In the genomic region with DNA sequence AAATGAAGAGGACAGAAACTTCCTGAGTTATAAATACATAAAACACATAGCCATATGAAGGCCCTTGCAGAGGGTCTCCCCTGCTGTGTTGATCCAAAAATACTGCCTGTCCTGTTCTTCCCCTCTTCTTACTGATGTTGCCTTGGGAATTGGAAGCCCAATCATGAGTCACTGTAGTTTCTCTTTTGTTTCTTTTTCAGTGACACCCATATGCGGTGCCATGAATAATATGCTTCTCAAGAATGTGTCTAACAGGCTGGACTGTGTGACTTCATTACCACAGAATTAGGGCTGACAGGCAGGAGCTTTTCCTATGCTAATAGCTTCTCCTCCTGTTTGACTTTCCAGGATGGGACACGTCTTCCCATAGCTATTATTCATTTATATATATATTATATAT, we compare ENCODE assay signal across 26 mouse cellular contexts. TPM values are rescaled to one million over a fixed set of nuclear protein-coding genes. Genes with fewer than 3 reads are reported as not detected.
DNase-seq lines count a peak whose midpoint lies in the region; ATAC-seq and TF ChIP-seq lines count a peak whose summit lies in the region.
"Had no signal": no experiment of that assay in that cellular context is flagged by ENCODE, and none has a peak within 500 bp of the region (broad histone marks: within the 10 kb centered on the region; RNA-seq: fewer than 3 reads in every experiment).

No protein-coding gene starts in this region.

- TF ChIP-seq CTCF in embryonic fibroblast, embryonic 13.5 days (IDR thresholded peaks at IDR 0.05; ENCODE audit: borderline replicate concordance, insufficient read depth, low read length), result no peak

- no peaks in the 10 kb centered on the region for H3K9me3 ChIP-seq in midbrain, embryonic 11.5 days (ENCODE audit: control insufficient read depth, low read length)
- no peaks in the 10 kb centered on the region for H3K9me3 ChIP-seq in midbrain, embryonic 14.5 days (ENCODE audit: control insufficient read depth, low read length)
- H3K9me3 ChIP-seq: embryonic facial prominence, embryonic 13.5 days; G1E; heart, embryonic 13.5 days; limb, embryonic 13.5 days; liver, embryonic 13.5 days; midbrain, embryonic 10.5 days; neural tube, embryonic 15.5 days; stomach, embryonic 15.5 days had no signal

- no peak overlapping the region for H3K27ac ChIP-seq in midbrain, embryonic 11.5 days (ENCODE audit: low read depth, low read length)
- H3K27ac ChIP-seq in midbrain, embryonic 14.5 days (replicated peaks; ENCODE audit: low read depth, low read length), result no peak overlapping the region
- peak overlapping the region; percentile 5; the same call in 1 of the 2 replicates for H3K27ac ChIP-seq in embryonic fibroblast, embryonic 13.5 days (ENCODE audit: insufficient read depth, low read length)
- H3K27ac ChIP-seq: embryonic facial prominence, embryonic 13.5 days; gastrocnemius, adult 2 months; heart, embryonic 13.5 days; limb, embryonic 13.5 days; liver, embryonic 13.5 days; midbrain, embryonic 10.5 days; neural tube, embryonic 15.5 days; stomach, embryonic 15.5 days had no signal

- peak; percentile 63; the same call in 1 of the 2 replicates for ATAC-seq in midbrain, embryonic 11.5 days (ENCODE audit: low FRiP score)
- ATAC-seq in midbrain, embryonic 14.5 days (ENCODE audit: low FRiP score, low TSS enrichment), result no peak; the same call in 1 of the 2 replicates
- ATAC-seq: hindbrain, embryonic 16.5 days; intestine, embryonic 16.5 days had no signal

- H3K9ac ChIP-seq in midbrain, embryonic 11.5 days (ENCODE audit: low read length), result no peak overlapping the region
- no peak overlapping the region for H3K9ac ChIP-seq in midbrain, embryonic 14.5 days (replicated peaks; ENCODE audit: low read length)
- H3K9ac ChIP-seq: embryonic facial prominence, embryonic 13.5 days; heart, embryonic 13.5 days; limb, embryonic 13.5 days; liver, embryonic 13.5 days; lung, embryonic 14.5 days; neural tube, embryonic 15.5 days; stomach, embryonic 15.5 days had no signal

- TF ChIP-seq POLR2A in embryonic fibroblast, embryonic 13.5 days (IDR thresholded peaks at IDR 0.05; ENCODE audit: low read depth, low read length), result no peak

- no peak overlapping the region for H3K4me3 ChIP-seq in midbrain, embryonic 11.5 days (ENCODE audit: low read depth, low read length)
- H3K4me3 ChIP-seq in midbrain, embryonic 14.5 days (replicated peaks; ENCODE audit: low read depth, low read length), result no peak overlapping the region
- H3K4me3 ChIP-seq in embryonic fibroblast, embryonic 13.5 days (ENCODE audit: insufficient read depth, low read length), result no peak overlapping the region
- H3K4me3 ChIP-seq: embryonic facial prominence, embryonic 13.5 days; gastrocnemius, adult 2 months; heart, embryonic 13.5 days; limb, embryonic 13.5 days; liver, embryonic 13.5 days; midbrain, embryonic 10.5 days; neural tube, embryonic 15.5 days; stomach, embryonic 15.5 days had no signal

- no peak overlapping the region for H3K4me2 ChIP-seq in midbrain, embryonic 11.5 days
- no peak overlapping the region for H3K4me2 ChIP-seq in midbrain, embryonic 14.5 days (ENCODE audit: low read length)
- H3K4me2 ChIP-seq: embryonic facial prominence, embryonic 13.5 days; heart, embryonic 13.5 days; limb, embryonic 13.5 days; liver, embryonic 13.5 days; lung, embryonic 14.5 days; neural tube, embryonic 15.5 days; stomach, embryonic 15.5 days had no signal

- H3K4me1 ChIP-seq in midbrain, embryonic 11.5 days (ENCODE audit: control insufficient read depth, insufficient read depth, low read length), result no peaks in the 10 kb centered on the region
- no peaks in the 10 kb centered on the region for H3K4me1 ChIP-seq in midbrain, embryonic 14.5 days (ENCODE audit: control insufficient read depth, insufficient read depth, low read length)
- H3K4me1 ChIP-seq in embryonic fibroblast, embryonic 13.5 days (ENCODE audit: control insufficient read depth, insufficient read depth, low read length), result no peaks in the 10 kb centered on the region
- H3K4me1 ChIP-seq: embryonic facial prominence, embryonic 13.5 days; heart, embryonic 13.5 days; limb, embryonic 13.5 days; liver, embryonic 13.5 days; midbrain, embryonic 10.5 days; neural tube, embryonic 15.5 days; stomach, embryonic 15.5 days had no signal

- no peaks in the 10 kb centered on the region for H3K36me3 ChIP-seq in midbrain, embryonic 11.5 days (ENCODE audit: control insufficient read depth, insufficient read depth, low read length)
- no peaks in the 10 kb centered on the region for H3K36me3 ChIP-seq in midbrain, embryonic 14.5 days (ENCODE audit: control insufficient read depth, insufficient read depth, low read length)
- H3K36me3 ChIP-seq: embryonic facial prominence, embryonic 13.5 days; G1E; heart, embryonic 13.5 days; limb, embryonic 13.5 days; liver, embryonic 13.5 days; midbrain, embryonic 10.5 days; neural tube, embryonic 15.5 days; stomach, embryonic 15.5 days had no signal

- no peaks in the 10 kb centered on the region for H3K27me3 ChIP-seq in midbrain, embryonic 11.5 days (ENCODE audit: control insufficient read depth, insufficient read depth, low read length)
- no peaks in the 10 kb centered on the region for H3K27me3 ChIP-seq in midbrain, embryonic 14.5 days (ENCODE audit: control insufficient read depth, insufficient read depth, low read length)
- H3K27me3 ChIP-seq: embryonic facial prominence, embryonic 13.5 days; heart, embryonic 13.5 days; limb, embryonic 13.5 days; liver, embryonic 13.5 days; neural tube, embryonic 15.5 days; stomach, embryonic 15.5 days had no signal

- DNase-seq in midbrain, embryonic 11.5 days (ENCODE audit: low spot score, missing footprints), result no peak
- no peak for DNase-seq in midbrain, embryonic 14.5 days
- peak; percentile 9 for DNase-seq in NIH3T3 (ENCODE audit: low read depth)
- DNase-seq in urinary bladder, postnatal 14 days (ENCODE audit: low spot score), result no peak
- no peak for DNase-seq in adrenal gland, adult 18-20 months (ENCODE audit: low spot score in 2 of 2)
- DNase-seq in spleen, adult 18-20 months, result no peak
- DNase-seq: adrenal gland, adult 2 months; cerebellum, adult 9-11 months; gastrocnemius, adult 2 months; heart, postnatal 36 days; kidney, postnatal 4 days; liver, embryonic 13.5 days; lung, embryonic 14.5 days; lung, postnatal 36 days; right cerebral cortex, postnatal 25 days; thymus, adult 18-20 months had no signal

- WGBS in midbrain, embryonic 11.5 days, result 69% methylated on average over 2 of the region's 2 CpGs
- WGBS in midbrain, embryonic 14.5 days, result 18% methylated on average over 2 of the region's 2 CpGs

RNA-seq across cellular contexts. Expression of a gene that starts 21.1 kb away (rescaled TPM):
- polyA plus RNA-seq in midbrain, embryonic 11.5 days (2014; fragmentation: Nextera tagmentation; extraction: Ambion mirVana), result 3.0 and 4.8 TPM in 2 replicates
- 2.8 and 4.9 TPM in 2 replicates for polyA plus RNA-seq in midbrain, embryonic 14.5 days (2014; fragmentation: Nextera tagmentation; extraction: Ambion mirVana)
- polyA plus RNA-seq in embryonic fibroblast, embryonic 13.5 days (2011; ENCODE audit: insufficient read length, low read depth, missing spikeins), result 17.7 and 19.7 TPM in 2 replicates
- 10 to 100 TPM; 21.8 to 22.9 TPM for total RNA-seq in adrenal gland, adult 18-20 months (2021)
- total RNA-seq: G1E had no signal
- polyA plus RNA-seq: G1E had no signal
